Comparison of ENCODE assay signal across 8 mouse cellular contexts in genomic region chr5:100518049-100519026, GRCm38 (mm10). TPM values are rescaled to one million over a fixed set of nuclear protein-coding genes. Genes with fewer than 3 reads are reported as not detected.
DNase-seq lines count a peak whose midpoint lies in the region; ATAC-seq lines count a peak whose summit lies in the region.

TSS of gene Cops4 (plus strand) at chr5:100518309.

- 0 out of 2 replicates have a peak, but pooled peaks cover 2% of the 10 kb centered on the region for H3K4me1 ChIP-seq in hindbrain, embryonic 11.5 days (replicated peaks; ENCODE audit: control insufficient read depth, insufficient read depth, low read length)

- no peaks in the 10 kb centered on the region for H3K36me3 ChIP-seq in hindbrain, embryonic 11.5 days (ENCODE audit: control insufficient read depth, insufficient read depth, low read length)

- no peaks in the 10 kb centered on the region for H3K27me3 ChIP-seq in hindbrain, embryonic 11.5 days (ENCODE audit: control insufficient read depth, insufficient read depth, low read length)

- peak within 1 kb of the TSS; percentile 86 for H3K9ac ChIP-seq in hindbrain, embryonic 11.5 days (ENCODE audit: low read depth, low read length)

- no peaks in the 10 kb centered on the region for H3K9me3 ChIP-seq in hindbrain, embryonic 11.5 days (ENCODE audit: control insufficient read depth, low read length)

- H3K4me3 ChIP-seq in hindbrain, embryonic 11.5 days (ENCODE audit: low read depth, low read length) = peak within 1 kb of the TSS; percentile 90

- peak within 1 kb of the TSS; percentile 75 for H3K4me2 ChIP-seq in hindbrain, embryonic 11.5 days (replicated peaks; ENCODE audit: low read depth, low read length)

- peak; percentile 99 for ATAC-seq in hindbrain, embryonic 11.5 days (ENCODE audit: low FRiP score)

- under 1% methylated on average over 64 of the region's 64 CpGs for WGBS in hindbrain, embryonic 11.5 days

- peak within 1 kb of the TSS; percentile 71 for H3K27ac ChIP-seq in hindbrain, embryonic 11.5 days (ENCODE audit: low read depth, low read length)

- peak; percentile 98 for DNase-seq in Muller cell, postnatal 12 days (ENCODE audit: inconsistent ontology term)
- DNase-seq in cerebellum, adult 9-11 months = peak; percentile 99
- DNase-seq in frontal cortex, adult 2 months (ENCODE audit: extremely low spot score in 1 of 2, low spot score in 1 of 2) = peak; percentile 98 to 99
- DNase-seq in hindbrain, embryonic 11.5 days (ENCODE audit: low spot score) = peak; percentile 97
- DNase-seq in layer of hippocampus, postnatal 10 days (ENCODE audit: low spot score in 2 of 2) = peak; percentile 92 to 95
- DNase-seq in lung, postnatal 10 days = peak; percentile 99
- peak; percentile 96 for DNase-seq in ovary, postnatal 36 days (ENCODE audit: low spot score)
- DNase-seq in thymus, postnatal 25 days = peak; percentile 96

RNA-seq across cellular contexts. Expression of gene Cops4, which starts in this region (rescaled TPM):
- 76.6 and 83.9 TPM in 2 replicates for polyA plus RNA-seq in frontal cortex, adult 2 months (2012; rRNA removed)
- 229 and 239 TPM in 2 replicates for polyA plus RNA-seq in hindbrain, embryonic 11.5 days (2014; fragmentation: Nextera tagmentation; extraction: Ambion mirVana)
- total RNA-seq in layer of hippocampus, postnatal 10 days (2021) = 10 to 100 TPM; 75.6 to 77.3 TPM

Comparison
In these comparisons a context has a peak if more than half of its experiments do, and no peak if none do; other contexts are left out.
1. Peak in every context shown above with its lines: DNase-seq, ATAC-seq, H3K4me3 ChIP-seq and H3K27ac ChIP-seq.